Mouse (Mus musculus) neutrophil, adult 5-6 weeks (primary cell): Measurements from ENCODE around the gene Zfyve28. TPM values are rescaled to one million over a fixed set of nuclear protein-coding genes. Genes with fewer than 3 reads are reported as not detected.
A peak's percentile ranks its signal among the peaks of the same experiment; 100 is the strongest.

ENCODE experiments used
- ATAC-seq: fragments of 151-379, 151-347 bp; 2 replicates; pipeline ENCODE4 v1.8.0; 2017; ENCODE audit warnings: mild to moderate bottlenecking, moderate TSS enrichment; ENCODE audit not compliant: insufficient number of reproducible peaks, poor library complexity, low FRiP score, severe bottlenecking; ENCODE audit errors: extremely low read depth
- total RNA-seq: library from RNA; stranded (forward); fragments of 200-1000 nt; gene quantifications from 2 replicates; pipeline ENCODE4 v1.2.3, GENCODE M21; 2017

Zfyve28 gene
- total RNA-seq, 1 experiment from 2014 or later, result 1.7 TPM

- ATAC-seq, result no peak
These were observed 29.0 kb downstream of the Zfyve28 start for GRCm38 (mm10) chr5:34259172-34259816.

GRCm38 (mm10) chr5:34255189-34255588, 33.1 kb downstream of the Zfyve28 start:
- no peak for ATAC-seq

- no peak for ATAC-seq
These were observed 33.9 kb downstream of the Zfyve28 start for GRCm38 (mm10) chr5:34254309-34254708.

- no peak for ATAC-seq
These were observed 35.2 kb downstream of the Zfyve28 start for GRCm38 (mm10) chr5:34252967-34253519.

GRCm38 (mm10) chr5:34252307-34252966, 35.8 kb downstream of the Zfyve28 start:
- ATAC-seq, result no peak

- ATAC-seq, result no peak
These were observed 36.5 kb downstream of the Zfyve28 start for GRCm38 (mm10) chr5:34251794-34252193.

GRCm38 (mm10) chr5:34250090-34250489, 38.2 kb downstream of the Zfyve28 start:
- no peak for ATAC-seq

- no peak for ATAC-seq
These were observed 39.1 kb downstream of the Zfyve28 start for GRCm38 (mm10) chr5:34249132-34249531.

- no peak for ATAC-seq
These were observed 41.8 kb downstream of the Zfyve28 start for GRCm38 (mm10) chr5:34246443-34246842.

GRCm38 (mm10) chr5:34243062-34243461, 45.2 kb downstream of the Zfyve28 start:
- ATAC-seq, result no peak

- no peak for ATAC-seq
These were observed 45.9 kb downstream of the Zfyve28 start for GRCm38 (mm10) chr5:34242224-34242963.

- ATAC-seq, result no peak
These were observed 49.8 kb downstream of the Zfyve28 start for GRCm38 (mm10) chr5:34238444-34238843.

GRCm38 (mm10) chr5:34235898-34236420, 52.3 kb downstream of the Zfyve28 start:
- ATAC-seq, result peak; percentile 61

- no peak for ATAC-seq
These were observed 53.2 kb downstream of the Zfyve28 start for GRCm38 (mm10) chr5:34235056-34235455.

- ATAC-seq, result no peak
These were observed 55.1 kb downstream of the Zfyve28 start for GRCm38 (mm10) chr5:34233221-34233515.

GRCm38 (mm10) chr5:34232481-34233220, 55.6 kb downstream of the Zfyve28 start:
- peak; percentile 30; the same call in 1 of the 2 replicates for ATAC-seq

- ATAC-seq, result no peak
These were observed 56.3 kb downstream of the Zfyve28 start for GRCm38 (mm10) chr5:34231901-34232300.

GRCm38 (mm10) chr5:34230599-34231485, 57.4 kb downstream of the Zfyve28 start:
- ATAC-seq, result no peak
